Mouse (Mus musculus): ENCODE data around the gene Sfxn5.

DNA sequence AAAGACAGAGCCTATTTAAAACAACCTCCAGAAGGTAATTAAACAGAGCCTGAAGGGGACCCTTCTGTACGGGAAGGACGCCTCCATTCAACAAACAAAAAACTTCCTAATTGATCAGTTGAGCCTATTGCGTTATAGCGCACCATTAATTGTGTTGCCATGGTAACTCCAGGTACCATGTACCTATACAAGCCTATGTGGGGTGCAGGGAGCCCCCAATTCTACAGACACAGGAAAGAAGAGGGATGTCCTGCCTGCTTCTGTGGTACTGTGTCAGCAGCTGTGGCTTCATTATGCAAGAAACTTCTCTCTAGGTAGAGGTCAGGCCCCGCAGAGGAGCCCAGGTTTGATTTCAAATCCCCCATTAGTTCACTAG, 39.2 kb downstream of the Sfxn5 start:
- TF ChIP-seq CTCF (IDR thresholded peaks at IDR 0.05; ENCODE audit: low read depth): no peak
- no peak for TF ChIP-seq EP300 (IDR thresholded peaks at IDR 0.05; ENCODE audit: low read depth)

Measured in heart, postnatal 0 days (tissue).